Mouse (Mus musculus): ENCODE measurements around the gene Nrsn1.
"Not testable (repeated sequence)": the region's sequence is repeated elsewhere in the genome, so short reads cannot be mapped to it uniquely, and the experiment has no call there.

The Nrsn1 gene

DNA sequence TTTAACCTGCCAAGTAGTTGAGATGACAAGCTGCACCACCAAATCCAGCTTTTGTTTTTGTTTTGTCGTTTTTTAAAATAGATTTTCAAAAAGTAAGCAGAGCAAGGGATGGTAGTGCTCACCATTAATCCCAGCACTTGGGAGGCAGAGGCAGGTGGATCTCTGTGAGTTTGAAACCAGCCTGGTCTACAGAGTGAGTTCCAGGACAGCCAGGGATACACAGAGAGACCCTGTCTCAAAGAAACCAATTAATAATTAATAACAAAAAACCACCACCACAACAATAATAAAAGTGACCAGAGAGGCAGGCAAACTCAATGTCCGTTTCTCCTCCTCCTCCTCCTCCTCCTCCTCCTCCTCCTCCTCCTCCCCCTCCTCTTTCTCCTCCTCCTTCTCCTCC lies at the start of gene Nrsn1:
Gene Nrsn1 (minus strand): TSS at position 101 of the 400 bp plus-strand sequence.
- not testable (repeated sequence) for DNase-seq

DNA sequence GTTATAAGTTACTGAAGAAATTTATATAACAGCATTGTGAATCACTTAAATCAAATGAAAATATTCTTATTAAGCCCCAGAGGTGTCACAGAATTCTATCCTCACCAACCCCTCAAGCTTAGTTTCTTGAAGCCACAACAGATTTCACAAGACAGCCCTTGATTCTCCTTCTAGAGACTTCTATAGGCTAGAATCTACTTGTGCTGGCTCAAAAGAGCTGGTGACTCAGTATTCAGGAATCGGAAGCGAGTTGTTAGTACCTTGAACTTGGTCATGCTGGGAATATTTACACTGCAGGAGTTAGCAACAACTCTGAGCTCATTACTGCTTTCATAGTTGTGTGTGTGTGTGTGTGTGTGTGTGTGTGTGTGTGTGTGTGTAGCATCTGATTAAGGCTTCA lies 41.8 kb upstream of the Nrsn1 start:
- DNase-seq, result no peak

DNA sequence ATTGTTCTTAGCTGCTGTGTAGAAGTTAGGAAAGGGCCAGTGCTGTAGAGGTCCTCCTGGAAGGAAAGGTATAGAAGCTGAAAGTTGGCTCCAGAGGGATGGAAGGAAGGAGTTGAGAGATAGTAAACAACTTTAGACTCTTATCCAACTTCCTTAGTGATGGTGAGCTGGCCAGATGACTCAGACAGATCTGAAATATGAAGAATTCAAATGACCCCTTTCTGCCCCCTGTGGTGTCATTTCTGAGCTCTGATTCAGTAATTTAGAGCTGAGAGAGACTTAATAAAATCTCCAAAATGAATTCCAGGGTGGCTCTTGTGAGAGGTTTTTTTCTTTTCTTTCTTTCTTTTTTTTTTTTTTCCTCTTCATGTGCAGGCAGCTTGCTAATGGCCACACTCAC lies 39.8 kb upstream of the Nrsn1 start:
- no peak for DNase-seq

DNA sequence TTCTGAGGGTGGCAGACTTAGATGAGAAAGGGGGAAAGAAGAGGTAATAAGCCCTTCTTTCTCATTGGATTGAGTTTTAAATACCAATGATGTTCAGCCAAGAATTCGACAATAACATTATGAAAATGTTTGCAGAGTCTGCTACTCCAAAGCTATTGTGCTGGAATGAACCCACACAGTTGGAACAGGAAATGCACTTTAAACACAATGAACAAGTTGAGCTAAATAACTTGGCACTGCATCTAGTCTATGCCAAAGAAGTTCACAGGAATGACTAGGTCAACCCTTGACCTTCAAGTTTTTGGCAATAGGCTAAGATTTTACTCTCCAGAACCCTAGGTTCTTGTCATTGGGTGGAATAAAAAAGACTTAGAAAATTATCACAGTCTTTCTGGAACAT lies 18.4 kb upstream of the Nrsn1 start:
- DNase-seq, result no peak

DNA sequence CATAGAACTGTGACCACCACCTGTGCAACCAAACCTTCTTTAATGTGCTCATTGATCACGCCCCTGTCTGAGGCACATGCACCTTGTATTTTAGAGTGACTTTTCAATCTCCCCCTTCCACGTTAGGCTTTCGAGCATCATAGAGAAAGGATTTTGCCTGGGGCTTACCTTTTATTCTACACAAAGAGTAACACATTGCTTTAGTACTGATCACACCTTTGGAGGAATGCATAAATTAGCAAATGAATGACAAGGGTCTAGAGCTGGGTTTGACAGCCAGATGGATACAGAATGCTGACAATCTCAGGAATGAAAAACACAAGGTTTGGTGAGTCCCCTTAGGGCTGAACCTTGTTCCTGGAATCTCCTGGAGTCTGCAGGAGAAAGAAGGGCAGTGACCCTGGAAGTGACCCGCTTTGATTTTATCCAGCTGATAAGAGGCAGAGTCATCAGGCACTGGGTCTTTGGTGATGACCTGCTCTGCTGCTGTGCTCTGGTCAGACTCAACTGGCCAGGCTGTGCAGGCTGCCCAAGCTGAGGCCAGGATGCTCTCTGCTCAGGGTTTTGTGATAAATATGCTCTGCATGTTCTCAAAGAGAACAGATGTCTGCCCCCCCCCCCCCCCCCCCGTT lies 4.7 kb upstream of the Nrsn1 start:
- no peak for DNase-seq

DNA sequence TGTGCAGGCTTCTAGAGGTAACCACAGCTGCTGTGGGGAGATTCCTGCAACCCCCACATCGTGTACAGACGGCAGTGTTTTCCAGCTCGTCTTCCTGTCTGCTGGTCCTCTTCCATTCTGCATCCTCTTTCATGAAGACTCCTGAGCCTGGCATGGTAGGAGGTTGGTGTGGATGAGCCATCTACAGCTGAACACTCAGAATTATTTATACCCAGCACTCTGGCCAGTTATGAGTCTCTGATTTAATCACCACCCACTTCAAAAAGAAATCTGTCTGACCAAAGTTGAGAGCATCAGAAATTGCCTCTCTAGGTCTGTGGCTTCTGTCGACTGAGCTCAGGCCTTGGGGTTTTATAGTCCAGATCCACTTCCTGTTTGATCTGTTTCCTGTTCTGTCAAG lies 1.9 kb upstream of the Nrsn1 start:
- DNase-seq, result no peak

DNA sequence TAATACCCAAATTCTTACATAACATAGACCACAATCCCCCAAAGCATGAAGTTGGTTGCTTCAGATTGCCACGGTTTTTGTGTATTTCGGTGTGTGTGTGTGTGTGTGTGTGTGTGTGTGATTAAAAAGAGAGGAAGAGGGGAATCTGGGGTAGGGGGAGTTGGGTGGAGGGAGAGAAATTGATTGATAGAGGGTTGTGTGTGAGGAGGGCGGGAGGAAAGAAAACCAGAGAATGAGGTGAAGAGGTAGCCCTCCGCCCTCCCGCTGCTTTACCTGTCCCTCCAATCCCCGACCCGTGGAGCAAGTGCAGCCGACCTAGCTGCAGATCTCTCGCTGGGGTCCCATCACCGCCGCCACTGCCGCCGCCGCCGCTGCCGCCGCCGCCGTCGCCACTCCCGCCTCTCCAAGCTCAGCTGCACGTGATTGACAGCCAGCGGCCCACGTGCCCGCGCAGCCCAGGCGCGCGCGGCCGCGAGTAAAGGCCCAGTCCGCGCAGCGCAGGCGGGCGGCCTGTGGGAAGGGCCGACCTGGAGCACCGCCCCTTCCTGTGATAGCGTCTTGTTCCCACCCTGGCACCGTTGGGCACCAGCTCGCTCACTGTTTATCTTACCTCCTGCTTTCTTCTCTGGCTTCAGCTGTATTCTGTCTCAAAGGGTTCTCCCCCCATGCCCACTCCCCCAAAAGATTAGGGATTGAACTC lies 583 bp downstream of the Nrsn1 start:
- DNase-seq, result peak; percentile 72 to 77

DNA sequence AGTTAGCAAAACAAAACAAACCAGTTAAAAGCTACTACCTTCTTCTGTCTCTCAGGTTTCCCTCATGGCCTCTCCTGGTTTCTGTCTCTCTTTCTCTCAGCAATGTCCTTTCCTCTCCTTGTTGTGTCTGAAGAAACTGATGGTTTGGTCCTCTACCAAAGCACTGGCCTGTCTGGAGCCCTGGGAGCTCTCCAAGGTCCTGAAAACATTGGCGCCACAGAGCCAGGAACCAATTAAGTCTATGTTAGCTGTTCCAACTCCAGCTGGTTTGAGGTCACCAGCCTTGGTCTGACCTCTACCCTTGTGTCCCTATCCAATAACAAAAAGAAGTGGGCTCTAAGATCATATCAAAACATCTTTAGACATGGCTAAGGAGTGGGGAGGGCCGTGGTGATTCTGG lies 1.3 kb downstream of the Nrsn1 start:
- DNase-seq, result peak; percentile 29 to 33

DNA sequence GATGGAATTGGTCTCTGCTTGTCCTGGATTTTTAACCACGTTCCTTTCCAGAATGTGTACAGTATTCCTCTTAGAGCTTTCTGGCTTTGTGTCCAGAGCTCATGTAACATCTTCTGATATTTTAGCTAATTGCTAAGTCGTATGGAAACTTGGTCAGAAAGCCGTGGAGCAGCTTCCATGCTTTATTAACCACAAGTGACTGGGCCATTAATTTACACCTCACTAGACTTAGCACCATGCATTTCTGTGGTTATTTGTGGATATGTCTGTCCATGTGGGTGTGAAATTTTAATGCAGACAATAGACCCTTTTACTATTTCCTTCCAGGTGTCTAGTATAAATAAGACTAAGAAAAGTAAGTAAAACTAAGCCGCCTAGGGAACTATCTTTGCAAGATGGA lies 7.6 kb downstream of the Nrsn1 start:
- no peak for DNase-seq

DNA sequence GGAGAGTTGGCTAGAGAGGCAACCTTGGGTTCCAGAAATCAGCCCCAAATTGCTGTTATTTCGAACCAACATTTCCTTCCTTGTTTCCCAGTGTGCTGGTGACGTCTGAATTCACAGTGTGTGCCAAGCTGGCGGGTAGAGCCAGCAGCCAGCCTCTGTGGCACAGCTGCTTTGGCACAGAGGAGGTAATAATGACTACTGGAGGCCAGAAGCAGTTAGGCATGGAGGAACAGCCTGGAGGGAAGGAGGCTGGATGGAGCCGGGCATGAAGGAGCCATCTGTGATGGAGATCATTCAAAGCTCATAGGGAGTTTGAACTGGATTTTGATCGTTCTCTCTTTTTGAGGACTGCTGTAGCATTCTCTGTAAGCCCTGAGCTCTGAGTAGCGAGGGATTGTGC lies 12.7 kb downstream of the Nrsn1 start:
- DNase-seq, result no peak

DNA sequence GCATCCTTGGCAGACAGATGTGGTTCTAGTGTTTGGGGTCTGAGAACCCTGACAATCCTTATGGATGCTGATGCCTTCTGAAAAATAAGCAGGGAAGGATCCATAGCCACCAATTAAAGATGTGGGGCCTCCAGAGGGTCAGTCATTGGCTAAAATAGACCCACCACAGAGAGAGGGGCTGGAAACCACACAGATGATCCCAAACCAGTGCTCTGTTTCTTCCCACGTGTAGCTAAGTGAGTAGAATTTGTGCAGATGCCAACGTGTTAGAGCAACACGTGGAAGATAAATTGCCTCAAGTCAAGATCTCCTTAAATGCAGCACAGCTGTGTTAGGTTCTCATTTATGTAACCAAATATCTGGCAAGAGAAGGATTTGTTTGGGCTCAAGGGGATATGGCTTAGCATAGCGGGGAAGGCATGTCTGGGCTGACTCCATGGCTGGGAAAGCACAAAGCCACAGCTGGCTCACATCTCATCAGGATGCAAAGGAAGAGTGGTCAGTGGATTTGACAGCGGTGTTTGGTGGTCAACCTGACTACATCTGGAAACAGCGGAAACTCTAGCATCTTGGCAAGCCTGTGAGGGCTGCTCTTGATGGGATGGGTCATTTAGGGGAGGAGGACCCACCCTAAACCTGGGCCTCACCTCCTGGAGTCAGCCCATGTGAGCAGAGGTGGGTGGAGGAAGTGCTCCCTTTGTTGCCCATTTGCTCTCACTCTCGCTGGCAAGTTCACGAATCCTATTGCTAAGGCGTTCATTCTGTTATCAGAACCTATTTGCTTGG lies 15.6 kb downstream of the Nrsn1 start:
- no peak for DNase-seq

DNA sequence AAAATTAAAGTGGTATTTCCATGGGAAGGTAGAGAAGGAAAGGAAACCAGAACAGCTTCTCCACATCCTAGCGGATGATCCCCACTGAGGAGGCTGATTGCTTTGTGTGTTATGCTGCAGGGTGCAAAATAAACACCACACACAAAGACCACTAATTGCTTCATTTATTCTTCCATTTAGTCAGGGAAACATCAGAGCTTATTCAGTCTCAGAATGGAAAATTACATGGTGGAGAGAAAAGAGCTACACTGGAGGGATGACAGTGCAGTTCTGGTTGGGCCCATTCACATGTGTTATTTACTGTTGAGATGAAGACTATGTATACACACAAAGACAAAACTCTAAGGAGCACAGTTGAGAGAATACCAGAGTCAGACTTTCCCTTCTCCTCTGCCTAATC lies 18.4 kb downstream of the Nrsn1 start:
- DNase-seq, result no peak

DNA sequence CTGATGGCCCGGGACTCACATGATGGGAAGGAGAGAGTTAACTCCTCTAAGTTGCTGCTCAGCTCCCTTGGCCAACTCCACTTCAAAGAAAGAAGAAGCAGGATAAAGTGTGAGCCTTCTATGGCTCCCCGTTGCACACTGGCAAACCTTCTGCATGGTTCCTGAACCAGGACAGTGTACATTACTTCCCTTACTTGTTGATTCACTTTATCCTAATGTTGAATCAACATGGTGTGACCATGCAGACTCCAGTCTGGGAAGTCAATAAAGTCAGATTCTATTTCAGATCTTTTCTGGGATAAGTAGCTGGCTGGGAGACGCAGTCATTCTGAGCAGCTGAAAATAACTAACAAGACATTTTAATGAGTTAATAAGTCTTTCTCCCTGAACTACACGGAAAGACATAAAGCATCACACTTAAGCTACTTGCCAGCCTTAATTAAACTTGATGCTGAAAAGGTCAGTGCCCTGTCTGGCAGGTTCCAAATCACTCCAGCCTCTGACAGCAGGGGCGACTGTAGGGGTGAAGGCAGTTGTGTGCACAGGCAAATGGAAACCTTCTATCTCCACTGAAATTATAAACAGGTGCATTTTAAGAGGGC lies 50.0 kb downstream of the Nrsn1 start:
- no peak for DNase-seq

DNA sequence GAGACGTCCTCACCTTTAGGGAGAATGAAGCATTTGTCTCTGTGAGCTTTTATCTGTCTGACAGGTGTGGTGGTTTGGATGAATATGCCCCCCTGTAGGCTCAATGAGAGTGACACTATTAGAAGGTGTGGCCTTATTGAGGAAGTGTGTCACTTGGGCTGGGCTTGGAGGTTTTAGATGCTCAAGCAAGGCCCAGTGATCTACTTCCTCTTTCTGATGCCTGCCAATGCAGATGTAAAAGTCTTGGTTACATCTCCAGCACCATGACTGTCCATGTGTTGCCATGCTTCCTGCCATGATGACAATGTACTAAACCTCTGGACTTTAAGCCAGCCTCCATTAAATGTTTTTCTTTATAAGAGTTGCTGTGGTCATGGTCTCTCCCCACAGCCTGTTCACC lies 51.9 kb downstream of the Nrsn1 start:
- no peak for DNase-seq

DNA sequence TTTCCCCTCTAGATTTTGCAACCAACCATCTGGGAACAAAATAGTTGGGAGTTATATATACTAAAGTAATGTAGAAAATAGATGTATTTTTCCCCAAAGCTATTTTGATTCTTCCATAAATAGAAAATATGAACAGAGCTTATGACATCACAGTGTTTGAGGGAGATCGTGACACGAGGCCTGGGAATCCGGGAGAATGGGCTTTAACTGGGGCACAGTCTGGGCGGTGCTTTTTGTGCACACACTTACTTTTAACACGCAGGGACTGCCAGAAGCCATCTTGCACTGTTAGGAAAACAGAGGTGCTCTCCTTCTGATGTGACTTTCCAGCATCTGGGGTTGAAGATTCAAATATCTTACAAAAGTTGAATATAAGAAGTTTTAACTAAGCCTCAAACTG lies 63.4 kb downstream of the Nrsn1 start:
- no peak for DNase-seq
